ENCODE assay signal across 8 mouse cellular contexts in the genomic region with DNA sequence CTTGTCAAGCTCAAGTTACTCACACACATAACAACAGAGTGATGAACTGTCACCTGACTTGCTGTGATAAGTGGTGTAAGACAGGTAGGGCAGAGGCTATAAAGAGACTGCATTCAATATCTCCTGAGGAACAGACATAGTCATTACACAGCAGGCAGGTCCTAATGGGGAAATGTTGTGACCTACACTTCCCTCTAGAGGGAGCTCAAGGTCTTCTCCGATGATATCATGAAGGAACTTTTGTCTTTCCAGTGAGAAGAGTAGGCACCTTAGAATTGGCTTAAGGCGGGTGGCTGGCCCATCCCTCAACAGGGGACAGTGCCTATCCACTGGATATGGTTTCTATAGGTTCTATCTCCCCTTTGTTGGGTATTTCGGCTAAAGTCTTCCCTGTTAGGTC. TPM values are rescaled to one million over a fixed set of nuclear protein-coding genes. Genes with fewer than 3 reads are reported as not detected.
A peak's percentile ranks its signal among the peaks of the same experiment; 100 is the strongest.
DNase-seq lines count a peak whose midpoint lies in the region; ATAC-seq lines count a peak whose summit lies in the region.

No protein-coding gene starts in this region.

- H3K4me3 ChIP-seq in heart, embryonic 12.5 days, result no peak overlapping the region
- H3K4me3 ChIP-seq in kidney, embryonic 16.5 days (ENCODE audit: low read length), result no peak overlapping the region

- no peak overlapping the region for H3K9ac ChIP-seq in heart, embryonic 12.5 days
- no peak overlapping the region for H3K9ac ChIP-seq in kidney, embryonic 16.5 days (replicated peaks; ENCODE audit: low read length)

- no peak overlapping the region for H3K27ac ChIP-seq in heart, embryonic 12.5 days (ENCODE audit: poor library complexity, severe bottlenecking)
- H3K27ac ChIP-seq in kidney, embryonic 16.5 days (ENCODE audit: low read length), result no peak overlapping the region

- 15% methylated on average over 3 of the region's 3 CpGs for WGBS in heart, embryonic 12.5 days
- 23% methylated on average over 3 of the region's 3 CpGs for WGBS in kidney, embryonic 16.5 days

- DNase-seq in CD4-positive, CD25-positive, alpha-beta regulatory T cell, adult 2 months (ENCODE audit: low read depth, low spot score), result peak; percentile 74
- peak; percentile 60 for DNase-seq in adrenal gland, adult 2 months
- peak; percentile 55 for DNase-seq in embryo, embryonic 9.5 days (ENCODE audit: extremely low spot score)
- peak; percentile 49 for DNase-seq in liver
- DNase-seq in testis, postnatal 10 days (ENCODE audit: low spot score), result peak; percentile 51

- ATAC-seq in heart, embryonic 12.5 days (ENCODE audit: insufficient number of reproducible peaks, low FRiP score), result 0 out of 2 replicates have a peak, but pooled peaks have one; percentile 6
- ATAC-seq in kidney, embryonic 16.5 days (ENCODE audit: low FRiP score, low TSS enrichment), result peak; percentile 86
- peak; percentile 83 for ATAC-seq in monocyte, adult 5-6 weeks (replicated peaks; ENCODE audit: insufficient number of reproducible peaks, low FRiP score, low TSS enrichment, poor library complexity, severe bottlenecking)

- H3K4me1 ChIP-seq in heart, embryonic 12.5 days (replicated peaks), result no peaks in the 10 kb centered on the region
- no peaks in the 10 kb centered on the region for H3K4me1 ChIP-seq in kidney, embryonic 16.5 days (ENCODE audit: insufficient read depth, low read length)

- no peaks in the 10 kb centered on the region for H3K9me3 ChIP-seq in heart, embryonic 12.5 days (replicated peaks)
- H3K9me3 ChIP-seq in kidney, embryonic 16.5 days (ENCODE audit: low read length), result no peaks in the 10 kb centered on the region

- no peaks in the 10 kb centered on the region for H3K27me3 ChIP-seq in heart, embryonic 12.5 days (replicated peaks)
- no peaks in the 10 kb centered on the region for H3K27me3 ChIP-seq in kidney, embryonic 16.5 days (ENCODE audit: insufficient read depth, low read length)

- H3K36me3 ChIP-seq in heart, embryonic 12.5 days, result no peaks in the 10 kb centered on the region
- H3K36me3 ChIP-seq in kidney, embryonic 16.5 days (ENCODE audit: insufficient read depth, low read length), result no peaks in the 10 kb centered on the region

- H3K4me2 ChIP-seq in heart, embryonic 12.5 days, result no peak overlapping the region
- no peak overlapping the region for H3K4me2 ChIP-seq in kidney, embryonic 16.5 days (replicated peaks; ENCODE audit: low read depth, low read length)

RNA-seq across cellular contexts. Expression of a gene that starts 18.3 kb away (rescaled TPM):
- total RNA-seq in adrenal gland, adult 2 months (2021), result 1 to 10 TPM in 1 of 2 experiments, under 1 TPM in 1; 0.79 to 6.5 TPM
- polyA plus RNA-seq in adrenal gland, adult 2 months (2012; rRNA removed), result 1.3 TPM in 1 of 2 replicates, not detected in the other
- 0.39 and 0.42 TPM in 2 replicates for polyA plus RNA-seq in heart, embryonic 12.5 days (2016; fragmentation: Nextera tagmentation; extraction: Ambion mirVana)
- 421 and 493 TPM in 2 replicates for polyA plus RNA-seq in kidney, embryonic 16.5 days (2015; fragmentation: Nextera tagmentation; extraction: Ambion mirVana)
- not detected in 3 replicates for total RNA-seq in monocyte, adult 5-6 weeks (2017)

RNA-seq across cellular contexts. Expression of a gene that starts 30.1 kb away (rescaled TPM):
- 10 to 100 TPM in 1 of 2 experiments, 1 to 10 TPM in 1; 9.7 to 14.4 TPM for total RNA-seq in adrenal gland, adult 2 months (2021)
- 12.8 and 17.0 TPM in 2 replicates for polyA plus RNA-seq in adrenal gland, adult 2 months (2012; rRNA removed)
- 47.5 and 48.0 TPM in 2 replicates for polyA plus RNA-seq in heart, embryonic 12.5 days (2016; fragmentation: Nextera tagmentation; extraction: Ambion mirVana)
- polyA plus RNA-seq in kidney, embryonic 16.5 days (2015; fragmentation: Nextera tagmentation; extraction: Ambion mirVana), result 26.0 and 26.6 TPM in 2 replicates
- total RNA-seq in monocyte, adult 5-6 weeks (2017), result not detected in 3 replicates

RNA-seq across cellular contexts. Expression of a gene that starts 46.6 kb away (rescaled TPM):
- 1 to 10 TPM; 5.4 to 6.2 TPM for total RNA-seq in adrenal gland, adult 2 months (2021)
- 0.51 and 0.59 TPM in 2 replicates for polyA plus RNA-seq in adrenal gland, adult 2 months (2012; rRNA removed)
- polyA plus RNA-seq in heart, embryonic 12.5 days (2016; fragmentation: Nextera tagmentation; extraction: Ambion mirVana), result 8.0 and 8.3 TPM in 2 replicates
- 11.1 and 13.0 TPM in 2 replicates for polyA plus RNA-seq in kidney, embryonic 16.5 days (2015; fragmentation: Nextera tagmentation; extraction: Ambion mirVana)
- 0.75 to 5.6 TPM (median 3.2 TPM) in 3 replicates for total RNA-seq in monocyte, adult 5-6 weeks (2017)

RNA-seq across cellular contexts. Expression of a gene that starts 46.7 kb away (rescaled TPM):
- total RNA-seq in adrenal gland, adult 2 months (2021), result 10 to 100 TPM; 42.9 to 48.5 TPM
- polyA plus RNA-seq in adrenal gland, adult 2 months (2012; rRNA removed), result 0.74 and 0.95 TPM in 2 replicates
- 69.1 and 71.4 TPM in 2 replicates for polyA plus RNA-seq in heart, embryonic 12.5 days (2016; fragmentation: Nextera tagmentation; extraction: Ambion mirVana)
- 91.4 and 95.7 TPM in 2 replicates for polyA plus RNA-seq in kidney, embryonic 16.5 days (2015; fragmentation: Nextera tagmentation; extraction: Ambion mirVana)
- 14.9 to 18.6 TPM (median 15.7 TPM) in 3 replicates for total RNA-seq in monocyte, adult 5-6 weeks (2017)

Comparison
In these comparisons a context has a peak if more than half of its experiments do, and no peak if none do; other contexts are left out.
1. ATAC-seq: peak in every context shown above with its lines; median percentile 86 in kidney, embryonic 16.5 days; 83 in monocyte, adult 5-6 weeks; 6 in heart, embryonic 12.5 days.
2. RNA of a gene that starts 18.3 kb away (polyA plus RNA-seq): 421 to 493 TPM in kidney, embryonic 16.5 days; 1.3 TPM in adrenal gland, adult 2 months and 0.39 to 0.42 TPM in heart, embryonic 12.5 days; every median in the first group is over 100 times any median in the second.
3. Peak in every context shown above with its lines, with median percentiles within 50 percentile points of each other: DNase-seq.